In genomic region chr4:127037158-127037557, GRCm38 (mm10) we compare ENCODE assay signal across 13 mouse cellular contexts. TPM values are rescaled to one million over a fixed set of nuclear protein-coding genes. Genes with fewer than 3 reads are reported as not detected.
"Had no signal": no experiment of that assay in that cellular context is flagged by ENCODE, and none has a peak within 500 bp of the region (broad histone marks: within the 10 kb centered on the region; RNA-seq: fewer than 3 reads in every experiment).

No protein-coding gene starts in this region.

- H3K4me2 ChIP-seq: hindbrain, embryonic 15.5 days; limb, embryonic 15.5 days; liver, embryonic 13.5 days; neural tube, embryonic 12.5 days had no signal

- H3K27ac ChIP-seq: hindbrain, embryonic 15.5 days; limb, embryonic 15.5 days; liver, embryonic 13.5 days; neural tube, embryonic 12.5 days had no signal

- DNase-seq: layer of hippocampus, adult 9-11 months; layer of hippocampus, postnatal 36 days; liver, embryonic 13.5 days; lung, adult 18-20 months; midbrain, embryonic 14.5 days; right cerebral cortex, postnatal 4 days; spleen, adult 18-20 months; thymus, adult 18-20 months; thymus, postnatal 14 days had no signal

- H3K4me3 ChIP-seq: hindbrain, embryonic 15.5 days; limb, embryonic 15.5 days; liver, embryonic 13.5 days; myocyte; neural tube, embryonic 12.5 days had no signal

- H3K27me3 ChIP-seq: hindbrain, embryonic 15.5 days; limb, embryonic 15.5 days; liver, embryonic 13.5 days; neural tube, embryonic 12.5 days had no signal

- H3K9me3 ChIP-seq: hindbrain, embryonic 15.5 days; limb, embryonic 15.5 days; liver, embryonic 13.5 days; neural tube, embryonic 12.5 days had no signal

- H3K9ac ChIP-seq: hindbrain, embryonic 15.5 days; limb, embryonic 15.5 days; liver, embryonic 13.5 days; neural tube, embryonic 12.5 days had no signal

- H3K4me1 ChIP-seq: limb, embryonic 15.5 days; liver, embryonic 13.5 days; neural tube, embryonic 12.5 days had no signal

RNA-seq across cellular contexts. Expression of gene Zmym6, which starts 40.0 kb away (rescaled TPM):
- polyA plus RNA-seq: myocyte had no signal
